Mouse (Mus musculus): Measurements from ENCODE around the gene Pdgfra. TPM values are rescaled to one million over a fixed set of nuclear protein-coding genes. Genes with fewer than 3 reads are reported as not detected.
A peak's percentile ranks its signal among the peaks of the same experiment; 100 is the strongest.

The Pdgfra gene
- polyA plus RNA-seq (2016; fragmentation: Nextera tagmentation; extraction: Ambion mirVana), result 50.1 and 60.1 TPM in 2 replicates

- H3K9me3 ChIP-seq (replicated peaks), result no peaks in the 10 kb centered on the region
- H3K9ac ChIP-seq, result peak within 1 kb of the TSS; percentile 65
- no peak for ATAC-seq (ENCODE audit: low FRiP score)
- peaks cover 90% of the 10 kb centered on the region for H3K27me3 ChIP-seq
- under 1% methylated on average over 10 of the region's 10 CpGs for WGBS
- H3K4me2 ChIP-seq (replicated peaks), result peak within 1 kb of the TSS; percentile 90
- H3K36me3 ChIP-seq, result no peaks in the 10 kb centered on the region
- H3K4me3 ChIP-seq, result peak within 1 kb of the TSS; percentile 53
- peaks cover 57% of the 10 kb centered on the region for H3K4me1 ChIP-seq
- H3K27ac ChIP-seq, result peak within 1 kb of the TSS; percentile 83
These were observed at the start of gene Pdgfra for GRCm38 (mm10) chr5:75152021-75152425. Gene Pdgfra, plus strand, starts transcription at chr5:75152292.

- no peaks in the 10 kb centered on the region for H3K9me3 ChIP-seq (replicated peaks)
- H3K9ac ChIP-seq, result no peak overlapping the region
- H3K27ac ChIP-seq, result no peak overlapping the region
- H3K4me1 ChIP-seq, result no peaks in the 10 kb centered on the region
- ATAC-seq (ENCODE audit: low FRiP score), result no peak
- no peak overlapping the region for H3K4me3 ChIP-seq
- no peaks in the 10 kb centered on the region for H3K36me3 ChIP-seq
- 70% methylated on average over 3 of the region's 3 CpGs for WGBS
- H3K4me2 ChIP-seq (replicated peaks), result no peak overlapping the region
- no peaks in the 10 kb centered on the region for H3K27me3 ChIP-seq
These were observed 45.6 kb upstream of the Pdgfra start for GRCm38 (mm10) chr5:75106511-75106910.

GRCm38 (mm10) chr5:75109368-75109767, 42.7 kb upstream of the Pdgfra start:
- Histone ChIP-seq H3K4me3 (no peak overlapping the region), H3K9ac (no peak overlapping the region), H3K36me3 (no peaks in the 10 kb centered on the region), H3K27me3 (no peaks in the 10 kb centered on the region), H3K4me2 (replicated peaks) (no peak overlapping the region), H3K4me1 (no peaks in the 10 kb centered on the region), H3K9me3 (replicated peaks) (no peaks in the 10 kb centered on the region), H3K27ac (no peak overlapping the region)
- ATAC-seq (ENCODE audit: low FRiP score), result no peak
- WGBS, result 68% methylated on average over 5 of the region's 5 CpGs

- Histone ChIP-seq H3K4me1 (no peaks in the 10 kb centered on the region), H3K36me3 (no peaks in the 10 kb centered on the region), H3K9ac (no peak overlapping the region), H3K4me2 (replicated peaks) (no peak overlapping the region), H3K27me3 (peaks cover 10% of the 10 kb centered on the region; the same call in 1 of the 2 replicates), H3K4me3 (no peak overlapping the region), H3K9me3 (replicated peaks) (no peaks in the 10 kb centered on the region), H3K27ac (no peak overlapping the region)
- ATAC-seq (ENCODE audit: low FRiP score), result no peak
- WGBS, result 65% methylated on average over 5 of the region's 5 CpGs
These were observed 40.3 kb upstream of the Pdgfra start for GRCm38 (mm10) chr5:75111781-75112180.

GRCm38 (mm10) chr5:75118840-75119239, 33.3 kb upstream of the Pdgfra start:
- Histone ChIP-seq H3K27me3 (peaks cover 10% of the 10 kb centered on the region; the same call in 1 of the 2 replicates), H3K4me3 (no peak overlapping the region), H3K4me2 (replicated peaks) (no peak overlapping the region), H3K4me1 (no peaks in the 10 kb centered on the region), H3K9me3 (replicated peaks) (no peaks in the 10 kb centered on the region), H3K27ac (no peak overlapping the region), H3K9ac (no peak overlapping the region), H3K36me3 (no peaks in the 10 kb centered on the region)
- ATAC-seq (ENCODE audit: low FRiP score), result no peak
- 65% methylated on average over 7 of the region's 7 CpGs for WGBS

GRCm38 (mm10) chr5:75121646-75122045, 30.4 kb upstream of the Pdgfra start:
- Histone ChIP-seq H3K4me1 (no peaks in the 10 kb centered on the region), H3K27ac (no peak overlapping the region), H3K27me3 (peaks cover under 1% of the 10 kb centered on the region; the same call in 1 of the 2 replicates), H3K9ac (no peak overlapping the region), H3K4me2 (replicated peaks) (no peak overlapping the region), H3K4me3 (no peak overlapping the region), H3K36me3 (no peaks in the 10 kb centered on the region), H3K9me3 (replicated peaks) (no peaks in the 10 kb centered on the region)
- no peak for ATAC-seq (ENCODE audit: low FRiP score)
- WGBS, result 59% methylated on average over 5 of the region's 5 CpGs

- ATAC-seq (ENCODE audit: low FRiP score), result no peak
- 87% methylated on average over 7 of the region's 7 CpGs for WGBS
- peaks cover 7% of the 10 kb centered on the region; the same call in 1 of the 2 replicates for H3K27me3 ChIP-seq
These were observed 17.4 kb upstream of the Pdgfra start for GRCm38 (mm10) chr5:75134681-75135080.

GRCm38 (mm10) chr5:75143092-75143491, 9.0 kb upstream of the Pdgfra start:
- Histone ChIP-seq H3K9ac (no peak overlapping the region), H3K27me3 (peaks cover 65% of the 10 kb centered on the region)
- WGBS, result 4% methylated on average over 14 of the region's 14 CpGs

More at GRCm38 (mm10) chr5:75134681-75135080, 17.4 kb upstream of the Pdgfra start:
- Histone ChIP-seq H3K27ac (no peak overlapping the region), H3K4me1 (no peaks in the 10 kb centered on the region), H3K9me3 (replicated peaks) (no peaks in the 10 kb centered on the region), H3K36me3 (no peaks in the 10 kb centered on the region), H3K4me3 (no peak overlapping the region), H3K9ac (no peak overlapping the region), H3K4me2 (replicated peaks) (no peak overlapping the region)

GRCm38 (mm10) chr5:75143767-75144166, 8.3 kb upstream of the Pdgfra start:
- Histone ChIP-seq H3K4me2 (replicated peaks) (no peak overlapping the region), H3K9ac (no peak overlapping the region), H3K4me1 (peaks cover 8% of the 10 kb centered on the region), H3K27me3 (peaks cover 72% of the 10 kb centered on the region), H3K9me3 (replicated peaks) (no peaks in the 10 kb centered on the region), H3K4me3 (no peak overlapping the region), H3K36me3 (no peaks in the 10 kb centered on the region), H3K27ac (no peak overlapping the region)
- no peak for ATAC-seq (ENCODE audit: low FRiP score)
- 44% methylated on average over 7 of the region's 7 CpGs for WGBS

More at GRCm38 (mm10) chr5:75143092-75143491, 9.0 kb upstream of the Pdgfra start:
- H3K9me3 ChIP-seq (replicated peaks), result no peaks in the 10 kb centered on the region
- peak overlapping the region; percentile 52 for H3K4me2 ChIP-seq (replicated peaks)
- H3K4me3 ChIP-seq, result peak overlapping the region; percentile 20
- no peak for ATAC-seq (ENCODE audit: low FRiP score)
- H3K27ac ChIP-seq, result no peak overlapping the region
- peaks cover 2% of the 10 kb centered on the region for H3K4me1 ChIP-seq
- H3K36me3 ChIP-seq, result no peaks in the 10 kb centered on the region

GRCm38 (mm10) chr5:75145341-75145740, 6.8 kb upstream of the Pdgfra start:
- H3K27me3 ChIP-seq, result peaks cover 76% of the 10 kb centered on the region

GRCm38 (mm10) chr5:75146469-75146868, 5.6 kb upstream of the Pdgfra start:
- Histone ChIP-seq H3K4me1 (peaks cover 28% of the 10 kb centered on the region), H3K9ac (no peak overlapping the region), H3K4me3 (no peak overlapping the region), H3K36me3 (no peaks in the 10 kb centered on the region), H3K27ac (no peak overlapping the region), H3K27me3 (peaks cover 83% of the 10 kb centered on the region), H3K9me3 (replicated peaks) (no peaks in the 10 kb centered on the region), H3K4me2 (replicated peaks) (no peak overlapping the region)
- no peak for ATAC-seq (ENCODE audit: low FRiP score)
- WGBS, result 78% methylated on average over 1 of the region's 1 CpGs

More at GRCm38 (mm10) chr5:75145341-75145740, 6.8 kb upstream of the Pdgfra start:
- H3K4me3 ChIP-seq, result no peak overlapping the region
- no peaks in the 10 kb centered on the region for H3K36me3 ChIP-seq
- H3K9ac ChIP-seq, result no peak overlapping the region
- H3K4me2 ChIP-seq (replicated peaks), result no peak overlapping the region
- H3K4me1 ChIP-seq, result peaks cover 21% of the 10 kb centered on the region
- ATAC-seq (ENCODE audit: low FRiP score), result no peak
- no peak overlapping the region for H3K27ac ChIP-seq
- no peaks in the 10 kb centered on the region for H3K9me3 ChIP-seq (replicated peaks)
- WGBS, result 74% methylated on average over 2 of the region's 2 CpGs

- no peaks in the 10 kb centered on the region for H3K9me3 ChIP-seq (replicated peaks)
- H3K4me2 ChIP-seq (replicated peaks), result peak overlapping the region; percentile 39
- 0 out of 2 replicates have a peak, but pooled peaks have one; percentile 42 for ATAC-seq (ENCODE audit: low FRiP score)
- H3K27me3 ChIP-seq, result peaks cover 96% of the 10 kb centered on the region
- H3K36me3 ChIP-seq, result no peaks in the 10 kb centered on the region
- peak overlapping the region; percentile 58 for H3K27ac ChIP-seq
- peaks cover 38% of the 10 kb centered on the region for H3K4me1 ChIP-seq
- peak overlapping the region; percentile 18 for H3K4me3 ChIP-seq
- WGBS, result under 1% methylated on average over 30 of the region's 30 CpGs
- no peak overlapping the region; the same call in 1 of the 2 replicates for H3K9ac ChIP-seq
These were observed 3.6 kb upstream of the Pdgfra start for GRCm38 (mm10) chr5:75148343-75149127.
